Mouse (Mus musculus): ENCODE data around the gene Ralgps1. TPM values are rescaled to one million over a fixed set of nuclear protein-coding genes. Genes with fewer than 3 reads are reported as not detected.

Ralgps1 gene
- polyA plus RNA-seq, 1 experiment from 2014 or later: 4.2 TPM

DNA sequence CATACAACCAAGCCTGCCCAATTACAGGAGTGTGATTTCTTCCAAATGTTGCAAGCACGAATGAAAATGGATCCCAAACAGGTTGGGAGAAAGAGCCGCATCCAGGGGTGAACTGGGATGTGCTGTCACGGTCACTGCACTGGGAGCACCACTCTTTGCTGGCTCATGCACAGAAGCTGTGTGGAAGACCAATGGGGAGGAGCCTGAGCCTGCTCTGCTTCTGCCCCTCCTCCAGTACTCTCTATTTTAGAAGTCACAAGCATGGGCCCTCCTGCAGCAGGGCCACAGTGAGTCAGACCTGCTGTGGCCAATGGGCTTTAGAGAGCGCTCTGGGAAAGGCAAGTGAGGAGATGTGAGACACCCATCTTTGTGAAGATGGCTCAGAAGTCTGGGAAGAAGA, 25.3 kb downstream of the Ralgps1 start:
- Histone ChIP-seq H3K27me3 (replicated peaks; ENCODE audit: control insufficient read depth, insufficient read depth, low read length) (no peaks in the 10 kb centered on the region), H3K4me3 (ENCODE audit: low read depth, low read length) (no peak overlapping the region), H3K27ac (replicated peaks; ENCODE audit: low read depth, low read length) (no peak overlapping the region), H3K4me1 (ENCODE audit: control insufficient read depth, insufficient read depth, low read length) (no peaks in the 10 kb centered on the region), H3K9ac (ENCODE audit: low read depth, low read length) (no peak overlapping the region), H3K36me3 (ENCODE audit: control insufficient read depth, insufficient read depth, low read length) (no peaks in the 10 kb centered on the region), H3K9me3 (ENCODE audit: control insufficient read depth, low read length) (no peaks in the 10 kb centered on the region), H3K4me2 (ENCODE audit: low read depth, low read length) (no peak overlapping the region)
- 50% methylated on average over 4 of the region's 4 CpGs for WGBS
- peak; percentile 35 for DNase-seq (ENCODE audit: low spot score)
- ATAC-seq (ENCODE audit: low read depth): no peak; the same call in 1 of the 2 replicates

DNA sequence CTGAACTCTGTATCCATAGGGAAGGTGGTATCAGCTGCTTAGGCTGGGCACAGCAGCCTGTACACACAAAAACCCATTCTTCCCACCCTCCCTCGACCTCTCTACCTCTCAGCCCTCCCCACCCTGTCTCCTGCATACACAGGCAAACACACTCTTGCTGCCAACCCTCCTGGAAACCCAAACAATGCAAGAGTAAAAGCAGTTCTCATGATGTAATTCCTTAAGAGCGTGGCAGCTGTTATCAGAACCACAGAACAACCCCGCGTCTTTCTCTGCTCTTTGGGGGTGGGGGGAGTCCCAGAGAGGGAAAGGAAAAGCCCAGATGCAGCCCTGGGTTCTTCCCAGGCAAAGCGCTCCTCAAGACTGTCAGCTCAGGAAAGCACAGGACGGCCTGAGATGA, 25.8 kb downstream of the Ralgps1 start:
- H3K27me3 ChIP-seq (replicated peaks; ENCODE audit: control insufficient read depth, insufficient read depth, low read length): no peaks in the 10 kb centered on the region
- no peak overlapping the region for H3K9ac ChIP-seq (ENCODE audit: low read depth, low read length)
- H3K4me2 ChIP-seq (ENCODE audit: low read depth, low read length): no peak overlapping the region
- H3K4me1 ChIP-seq (ENCODE audit: control insufficient read depth, insufficient read depth, low read length): no peaks in the 10 kb centered on the region
- no peaks in the 10 kb centered on the region for H3K9me3 ChIP-seq (ENCODE audit: control insufficient read depth, low read length)
- no peaks in the 10 kb centered on the region for H3K36me3 ChIP-seq (ENCODE audit: control insufficient read depth, insufficient read depth, low read length)
- no peak overlapping the region for H3K27ac ChIP-seq (replicated peaks; ENCODE audit: low read depth, low read length)
- H3K4me3 ChIP-seq (ENCODE audit: low read depth, low read length): no peak overlapping the region
- no peak for ATAC-seq (ENCODE audit: low read depth)
- DNase-seq (ENCODE audit: low spot score): peak; percentile 55
- WGBS: 32% methylated on average over 6 of the region's 6 CpGs

DNA sequence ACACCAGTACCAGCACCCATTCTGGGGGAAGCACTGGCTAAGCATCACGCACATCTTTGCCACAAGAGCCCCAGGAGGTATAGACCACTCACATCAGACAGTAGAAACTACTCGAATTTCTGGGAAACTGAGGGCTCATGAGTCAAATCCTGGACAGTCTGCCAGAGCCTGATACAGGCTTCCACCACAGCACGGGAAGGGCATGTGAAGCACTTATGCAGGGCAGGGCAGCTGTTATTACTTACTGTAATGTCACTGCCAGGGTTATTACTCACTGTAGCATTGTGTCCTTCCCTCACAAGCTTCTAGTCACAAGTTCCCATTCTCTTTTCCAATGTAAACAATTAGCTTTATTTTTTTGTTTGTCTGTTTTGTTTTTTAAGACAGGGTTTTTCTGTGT, 27.9 kb downstream of the Ralgps1 start:
- Histone ChIP-seq H3K4me1 (ENCODE audit: control insufficient read depth, insufficient read depth, low read length) (no peaks in the 10 kb centered on the region), H3K27ac (replicated peaks; ENCODE audit: low read depth, low read length) (no peak overlapping the region), H3K4me2 (ENCODE audit: low read depth, low read length) (no peak overlapping the region), H3K9ac (ENCODE audit: low read depth, low read length) (no peak overlapping the region), H3K27me3 (replicated peaks; ENCODE audit: control insufficient read depth, insufficient read depth, low read length) (no peaks in the 10 kb centered on the region), H3K9me3 (ENCODE audit: control insufficient read depth, low read length) (no peaks in the 10 kb centered on the region), H3K4me3 (ENCODE audit: low read depth, low read length) (no peak overlapping the region), H3K36me3 (ENCODE audit: control insufficient read depth, insufficient read depth, low read length) (no peaks in the 10 kb centered on the region)
- ATAC-seq (ENCODE audit: low read depth) (no peak), DNase-seq (ENCODE audit: low spot score) (no peak)
- WGBS: 64% methylated on average over 3 of the region's 3 CpGs

DNA sequence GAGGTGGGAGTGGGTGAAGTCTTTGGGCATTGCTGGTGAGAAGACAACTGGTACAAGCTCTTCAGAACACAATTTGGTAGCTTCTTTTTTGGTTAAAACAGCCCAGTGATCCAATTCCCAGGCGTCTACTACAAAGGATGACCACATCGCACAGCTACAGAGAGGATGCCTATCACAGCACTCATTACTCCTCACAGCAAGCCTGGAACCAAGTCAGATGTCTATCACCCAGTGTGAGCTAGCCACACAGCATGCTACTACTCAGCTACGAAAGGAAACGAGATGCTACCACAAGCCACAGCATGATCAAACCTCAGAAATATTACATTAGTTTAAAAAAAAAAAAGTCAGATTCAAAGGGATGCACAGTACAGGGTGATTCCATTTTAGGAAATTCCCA, 29.1 kb downstream of the Ralgps1 start:
- H3K36me3 ChIP-seq (ENCODE audit: control insufficient read depth, insufficient read depth, low read length): no peaks in the 10 kb centered on the region
- DNase-seq (ENCODE audit: low spot score) (no peak), ATAC-seq (ENCODE audit: low read depth) (no peak)
- H3K4me3 ChIP-seq (ENCODE audit: low read depth, low read length): no peak overlapping the region
- H3K9ac ChIP-seq (ENCODE audit: low read depth, low read length): no peak overlapping the region
- H3K4me1 ChIP-seq (ENCODE audit: control insufficient read depth, insufficient read depth, low read length): no peaks in the 10 kb centered on the region
- no peak overlapping the region for H3K4me2 ChIP-seq (ENCODE audit: low read depth, low read length)
- 71% methylated on average over 4 of the region's 4 CpGs for WGBS
- no peaks in the 10 kb centered on the region for H3K27me3 ChIP-seq (replicated peaks; ENCODE audit: control insufficient read depth, insufficient read depth, low read length)
- H3K27ac ChIP-seq (replicated peaks; ENCODE audit: low read depth, low read length): no peak overlapping the region
- H3K9me3 ChIP-seq (ENCODE audit: control insufficient read depth, low read length): no peaks in the 10 kb centered on the region

DNA sequence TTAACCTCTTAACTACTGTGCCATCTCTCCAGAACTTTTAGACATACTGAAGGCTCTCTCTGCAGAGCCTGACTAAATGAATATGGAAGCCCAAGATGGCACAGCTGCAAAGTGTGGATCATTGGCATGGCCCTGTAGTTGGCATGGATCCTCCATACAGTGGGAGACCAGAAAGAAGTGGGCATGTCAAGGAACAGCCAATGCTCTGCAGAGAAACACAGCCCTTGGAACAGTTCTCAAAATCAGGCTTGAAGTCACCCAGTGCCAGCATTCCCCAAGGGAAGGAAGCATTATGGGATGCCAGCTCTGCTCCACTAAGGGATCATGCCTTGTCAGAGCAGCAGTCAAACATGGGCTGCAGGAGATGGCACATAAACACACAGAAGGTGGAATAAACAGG, 35.5 kb downstream of the Ralgps1 start:
- Histone ChIP-seq H3K36me3 (ENCODE audit: control insufficient read depth, insufficient read depth, low read length) (no peaks in the 10 kb centered on the region), H3K27me3 (replicated peaks; ENCODE audit: control insufficient read depth, insufficient read depth, low read length) (no peaks in the 10 kb centered on the region), H3K4me3 (ENCODE audit: low read depth, low read length) (no peak overlapping the region), H3K27ac (replicated peaks; ENCODE audit: low read depth, low read length) (no peak overlapping the region), H3K4me1 (ENCODE audit: control insufficient read depth, insufficient read depth, low read length) (no peaks in the 10 kb centered on the region), H3K4me2 (ENCODE audit: low read depth, low read length) (no peak overlapping the region), H3K9me3 (ENCODE audit: control insufficient read depth, low read length) (0 out of 2 replicates have a peak, but pooled peaks cover 4% of the 10 kb centered on the region), H3K9ac (ENCODE audit: low read depth, low read length) (no peak overlapping the region)
- ATAC-seq (ENCODE audit: low read depth): no peak
- no peak for DNase-seq (ENCODE audit: low spot score)

DNA sequence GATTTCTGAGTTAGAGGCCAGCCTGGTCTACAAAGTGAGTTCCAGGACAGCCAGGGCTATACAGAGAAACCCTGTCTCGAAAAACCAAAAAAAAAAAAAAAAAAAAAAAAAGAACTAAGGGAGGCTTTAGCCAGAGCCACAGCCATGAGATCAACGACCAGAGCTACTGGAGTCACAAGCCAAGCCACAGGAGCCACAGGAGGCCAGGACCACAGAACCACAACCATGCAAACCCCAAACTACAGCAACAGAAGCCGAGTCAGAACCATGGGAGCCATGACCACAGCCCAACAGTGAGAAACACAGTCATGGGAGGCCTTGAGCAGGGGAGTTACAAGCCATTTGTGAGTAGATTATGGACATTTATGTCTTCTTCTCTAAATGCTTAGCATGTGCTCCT, 41.7 kb downstream of the Ralgps1 start:
- Histone ChIP-seq H3K27me3 (replicated peaks; ENCODE audit: control insufficient read depth, insufficient read depth, low read length) (no peaks in the 10 kb centered on the region), H3K4me3 (ENCODE audit: low read depth, low read length) (no peak overlapping the region), H3K9ac (ENCODE audit: low read depth, low read length) (no peak overlapping the region), H3K9me3 (ENCODE audit: control insufficient read depth, low read length) (no peaks in the 10 kb centered on the region), H3K27ac (replicated peaks; ENCODE audit: low read depth, low read length) (no peak overlapping the region), H3K4me1 (ENCODE audit: control insufficient read depth, insufficient read depth, low read length) (0 out of 2 replicates have a peak, but pooled peaks cover 5% of the 10 kb centered on the region), H3K36me3 (ENCODE audit: control insufficient read depth, insufficient read depth, low read length) (no peaks in the 10 kb centered on the region), H3K4me2 (ENCODE audit: low read depth, low read length) (no peak overlapping the region)
- DNase-seq (ENCODE audit: low spot score) (no peak), ATAC-seq (ENCODE audit: low read depth) (no peak)
- WGBS: 72% methylated on average over 2 of the region's 3 CpGs

DNA sequence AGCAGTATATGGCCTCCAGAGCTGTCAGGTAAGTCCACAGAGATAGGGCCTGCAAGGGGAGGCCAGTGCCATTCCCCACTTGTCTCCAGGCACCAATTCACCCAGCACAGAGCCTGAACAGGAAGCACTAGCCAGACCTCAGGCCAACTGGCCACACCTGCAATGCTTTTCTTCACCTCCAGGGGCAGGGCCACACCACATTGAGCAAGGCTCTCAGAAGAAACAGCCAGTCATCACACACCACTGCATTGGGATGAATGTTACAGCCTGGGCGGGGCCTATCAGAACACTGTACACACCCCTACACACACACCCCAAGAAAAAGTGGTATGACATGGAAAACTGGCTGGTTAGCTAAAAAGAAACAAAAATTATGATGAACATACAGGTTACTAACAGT, 42.3 kb downstream of the Ralgps1 start:
- H3K4me2 ChIP-seq (ENCODE audit: low read depth, low read length): no peak overlapping the region
- H3K9me3 ChIP-seq (ENCODE audit: control insufficient read depth, low read length): no peaks in the 10 kb centered on the region
- 0 out of 2 replicates have a peak, but pooled peaks cover 6% of the 10 kb centered on the region for H3K4me1 ChIP-seq (ENCODE audit: control insufficient read depth, insufficient read depth, low read length)
- no peak overlapping the region for H3K4me3 ChIP-seq (ENCODE audit: low read depth, low read length)
- ATAC-seq (ENCODE audit: low read depth): no peak
- WGBS: 92% methylated on average over 1 of the region's 1 CpGs
- DNase-seq (ENCODE audit: low spot score): no peak
- no peaks in the 10 kb centered on the region for H3K36me3 ChIP-seq (ENCODE audit: control insufficient read depth, insufficient read depth, low read length)
- H3K27me3 ChIP-seq (replicated peaks; ENCODE audit: control insufficient read depth, insufficient read depth, low read length): no peaks in the 10 kb centered on the region
- no peak overlapping the region for H3K27ac ChIP-seq (replicated peaks; ENCODE audit: low read depth, low read length)
- H3K9ac ChIP-seq (ENCODE audit: low read depth, low read length): no peak overlapping the region

DNA sequence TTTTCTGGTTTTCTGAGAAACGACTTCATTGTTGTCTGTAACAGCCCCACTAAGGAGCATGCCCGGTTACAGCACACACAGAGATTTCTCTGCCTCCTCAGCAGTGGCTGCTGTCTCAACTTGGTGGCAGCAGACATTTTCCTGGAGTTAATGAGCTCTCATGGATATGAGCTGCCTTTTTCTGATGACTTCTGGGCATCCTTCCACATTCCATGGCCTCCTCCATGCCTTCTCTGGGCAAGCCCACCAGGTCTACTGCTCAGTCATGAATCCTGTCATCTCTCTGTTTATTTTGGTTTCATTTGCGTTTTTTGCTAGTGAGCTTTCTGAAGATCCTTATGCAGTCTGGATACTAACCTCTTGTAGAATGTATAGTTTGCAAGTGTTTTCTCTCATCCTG, 45.9 kb downstream of the Ralgps1 start:
- no peak overlapping the region for H3K4me3 ChIP-seq (ENCODE audit: low read depth, low read length)
- H3K9ac ChIP-seq (ENCODE audit: low read depth, low read length): no peak overlapping the region
- H3K9me3 ChIP-seq (ENCODE audit: control insufficient read depth, low read length): no peaks in the 10 kb centered on the region
- no peak overlapping the region for H3K4me2 ChIP-seq (ENCODE audit: low read depth, low read length)
- H3K27me3 ChIP-seq (replicated peaks; ENCODE audit: control insufficient read depth, insufficient read depth, low read length): no peaks in the 10 kb centered on the region
- H3K36me3 ChIP-seq (ENCODE audit: control insufficient read depth, insufficient read depth, low read length): no peaks in the 10 kb centered on the region
- no peak overlapping the region for H3K27ac ChIP-seq (replicated peaks; ENCODE audit: low read depth, low read length)
- H3K4me1 ChIP-seq (ENCODE audit: control insufficient read depth, insufficient read depth, low read length): 0 out of 2 replicates have a peak, but pooled peaks cover 9% of the 10 kb centered on the region
- 61% methylated on average over 3 of the region's 3 CpGs for WGBS
- ATAC-seq (ENCODE audit: low read depth) (no peak), DNase-seq (ENCODE audit: low spot score) (no peak)

DNA sequence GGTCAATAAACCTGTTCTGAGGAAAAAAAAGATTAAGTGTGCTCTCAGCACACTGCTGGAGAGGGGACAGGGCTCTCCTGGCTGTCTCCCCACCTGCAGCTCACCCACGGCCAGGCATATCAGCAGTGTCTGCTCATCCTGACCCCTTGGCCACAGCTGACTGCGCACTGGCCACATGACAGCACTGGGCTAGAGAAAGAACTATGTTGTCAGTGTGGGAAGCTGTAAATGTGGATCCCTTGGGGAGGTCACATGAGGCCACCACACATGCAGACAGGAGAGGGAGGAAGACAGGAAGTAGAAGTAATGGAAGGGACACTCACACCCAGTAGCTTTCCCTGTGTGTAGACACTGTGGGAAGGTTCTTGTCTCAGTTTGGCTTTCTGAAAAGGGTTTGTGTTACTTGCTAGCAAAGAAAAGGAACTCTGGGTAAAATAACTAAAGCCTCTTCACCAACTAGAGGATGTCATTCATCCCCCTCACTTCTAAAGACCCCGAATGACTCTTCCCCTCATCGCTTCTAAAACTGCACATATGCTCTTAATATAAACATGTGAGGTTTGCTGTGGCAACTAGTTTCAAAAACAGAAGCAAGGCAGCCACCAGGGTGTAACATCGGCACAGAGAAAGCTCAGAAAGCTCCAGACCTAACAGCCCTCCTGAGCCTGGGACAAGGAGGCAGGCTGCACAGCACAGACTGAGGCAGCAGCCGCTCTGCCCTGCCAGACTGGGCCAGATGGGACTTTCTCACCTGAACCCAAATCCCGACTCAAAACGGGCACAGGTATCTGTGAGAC, 47.3 kb downstream of the Ralgps1 start:
- no peak overlapping the region for H3K27ac ChIP-seq (replicated peaks; ENCODE audit: low read depth, low read length)
- H3K36me3 ChIP-seq (ENCODE audit: control insufficient read depth, insufficient read depth, low read length): no peaks in the 10 kb centered on the region
- WGBS: 36% methylated on average over 8 of the region's 8 CpGs
- no peaks in the 10 kb centered on the region for H3K9me3 ChIP-seq (ENCODE audit: control insufficient read depth, low read length)
- DNase-seq (ENCODE audit: low spot score): no peak
- H3K4me2 ChIP-seq (ENCODE audit: low read depth, low read length): no peak overlapping the region
- H3K4me3 ChIP-seq (ENCODE audit: low read depth, low read length): no peak overlapping the region
- no peak overlapping the region; the same call in 1 of the 2 replicates for H3K9ac ChIP-seq (ENCODE audit: low read depth, low read length)
- 0 out of 2 replicates have a peak, but pooled peaks cover 9% of the 10 kb centered on the region for H3K4me1 ChIP-seq (ENCODE audit: control insufficient read depth, insufficient read depth, low read length)
- no peak for ATAC-seq (ENCODE audit: low read depth)
- H3K27me3 ChIP-seq (replicated peaks; ENCODE audit: control insufficient read depth, insufficient read depth, low read length): no peaks in the 10 kb centered on the region

Measured in embryonic facial prominence, embryonic 14.5 days (tissue).